Mouse (Mus musculus) liver, adult (tissue): Measurements from ENCODE around the gene Kat6b.

ENCODE experiments used
- GATA4 ChIP-seq: IDR thresholded peaks from 2 replicates; pipeline ENCODE4 v1.6.1; 2014; ENCODE audit warnings: mild to moderate bottlenecking, low read length; ENCODE audit not compliant: insufficient replicate concordance

The Kat6b gene

GRCm38 (mm10) chr14:21719646-21720383 is 238.6 kb downstream of the Kat6b start:
- TF ChIP-seq GATA4, result no peak

GRCm38 (mm10) chr14:21720430-21721205 is 239.4 kb downstream of the Kat6b start:
- no peak for TF ChIP-seq GATA4
